Mouse (Mus musculus) G1E (cell line): ENCODE results near the gene Amt.

Experiments used
- CTCF ChIP-seq: IDR thresholded peaks from 2 replicates; pipeline ENCODE4 v1.5.1; 2012; ENCODE audit warnings: low read depth, low read length, inconsistent platforms, mixed read lengths
- GATA1 ChIP-seq: IDR thresholded peaks from 2 replicates; pipeline ENCODE4 v1.6.1; 2012; ENCODE audit warnings: borderline replicate concordance, low read length, inconsistent platforms, mixed read lengths
- TAL1 ChIP-seq: conservative IDR thresholded peaks from 2 replicates; pipeline ENCODE4 v1.6.1; 2012; ENCODE audit warnings: low read depth, low read length, inconsistent platforms, mixed read lengths

- TF ChIP-seq TAL1 (no peak), CTCF (no peak), GATA1 (no peak)
Observed at GRCm38 (mm10) chr9:108274476-108275330, 21.9 kb upstream of the Amt start.
